Mouse (Mus musculus) B cell, adult 62 days (primary cell): ENCODE data around the gene Pls1. TPM values are rescaled to one million over a fixed set of nuclear protein-coding genes. Genes with fewer than 3 reads are reported as not detected.

Experiments used
- total RNA-seq: library from RNA; stranded (reverse); gene quantifications from 4 replicates; pipeline ENCODE4 v1.2.4, GENCODE M21; 2023

The Pls1 gene
- total RNA-seq = 0.80 to 1.1 TPM (median 0.96 TPM) in 4 replicates

GRCm38 (mm10) chr9:95844825-95845460 lies at the start of gene Pls1:
Gene Pls1, minus strand, starts transcription at chr9:95845311.

GRCm38 (mm10) chr9:95857414-95858026 lies 12.4 kb upstream of the Pls1 start, which contains the start of gene Atr:
Gene Atr, plus strand, starts transcription at chr9:95857597.

GRCm38 (mm10) chr9:95750037-95750511 lies 95.0 kb downstream of the Pls1 start, which contains the start of gene Trpc1:
Gene Trpc1, minus strand, starts transcription at chr9:95750375.

Other genes with a start within 250 kb of the Pls1 start
- 0.35 to 0.66 TPM in 2 of 4 replicates, not detected in the others for gene Pcolce2, start 207.7 kb downstream of the Pls1 start, total RNA-seq
- 0.77 to 2.6 TPM (median 1.1 TPM) in 3 of 4 replicates, not detected in the other for gene Trpc1, start 94.9 kb downstream of the Pls1 start, total RNA-seq
- gene Atr, start 12.3 kb upstream of the Pls1 start, total RNA-seq = 32.5 to 34.2 TPM (median 33.1 TPM) in 4 replicates
- gene Xrn1, start 109.4 kb upstream of the Pls1 start, total RNA-seq = 47.4 to 57.9 TPM (median 52.8 TPM) in 4 replicates